Mouse (Mus musculus) CD4-positive, CD25-positive, alpha-beta regulatory T cell, adult 4 months (primary cell): ENCODE measurements at regions not wholly inside any gene's neighbourhood (a gene's known extent, or its start where the extent isn't known, plus 50 kb on each side); places are given as distances from the start of the nearest gene placed in this dataset.

Experiments used
- ATAC-seq: one replicate; pipeline ENCODE4 v1.8.0; 2017

GRCm38 (mm10) chr16:76076231-76076630, 54.1 kb upstream of the Samsn1 start:
- no peak for ATAC-seq
